Mouse (Mus musculus) heart, postnatal 0 days (tissue): ENCODE measurements at regions not wholly inside any gene's neighbourhood (a gene's known extent, or its start where the extent isn't known, plus 50 kb on each side); places are given as distances from the start of the nearest gene placed in this dataset.
"Not testable (repeated sequence)": the region's sequence is repeated elsewhere in the genome, so short reads cannot be mapped to it uniquely, and the experiment has no call there.

Experiments
- ATAC-seq: fragments of 200-750 bp; cut with Nextera tagmentation; 2 replicates; pipeline ENCODE4 v1.8.0; 2017; ENCODE audit warnings: low read depth, moderate number of reproducible peaks, moderate library complexity; ENCODE audit not compliant: insufficient read depth
- DNase-seq: peaks from one replicate; pipeline ENCODE4 v3.0.0-alpha.2; 2016; ENCODE audit warnings: low spot score
- H3K27ac ChIP-seq: fragments of 300-500 bp; sonication (generic); 2 replicates; pipeline ENCODE4 v1.5.1; 2014; ENCODE audit warnings: low read depth, mild to moderate bottlenecking
- H3K27me3 ChIP-seq: fragments of 300-500 bp; sonication (generic); 2 replicates; pipeline ENCODE4 v1.6.1; 2014; ENCODE audit warnings: low read length, mixed read lengths; ENCODE audit not compliant: control insufficient read depth, insufficient read depth
- H3K36me3 ChIP-seq: fragments of 300-500 bp; sonication (generic); replicated peaks from 2 replicates; pipeline ENCODE4 v1.6.1; 2014; ENCODE audit warnings: low read length, mixed read lengths; ENCODE audit not compliant: control insufficient read depth, insufficient read depth
- H3K4me1 ChIP-seq: fragments of 300-500 bp; sonication (generic); 2 replicates; pipeline ENCODE4 v1.6.1; 2014; ENCODE audit warnings: antibody characterized with exemption; ENCODE audit not compliant: control insufficient read depth, insufficient read depth
- H3K4me2 ChIP-seq: fragments of 300-500 bp; sonication (generic); 2 replicates; pipeline ENCODE4 v1.6.1; 2014; ENCODE audit warnings: low read depth, mild to moderate bottlenecking, low read length, moderate library complexity
- H3K4me3 ChIP-seq: fragments of 300-500 bp; sonication (generic); 2 replicates; pipeline ENCODE4 v1.5.1; 2014; ENCODE audit warnings: low read depth, low read length
- H3K9ac ChIP-seq: fragments of 300-500 bp; sonication (generic); replicated peaks from 2 replicates; pipeline ENCODE4 v1.6.1; 2014; ENCODE audit warnings: low read depth, low read length, mixed read lengths
- H3K9me3 ChIP-seq: fragments of 300-500 bp; sonication (generic); replicated peaks from 2 replicates; pipeline ENCODE4 v1.6.1; 2016; ENCODE audit warnings: low read length; ENCODE audit not compliant: control insufficient read depth
- CTCF ChIP-seq: IDR thresholded peaks from 2 replicates; pipeline ENCODE4 v1.5.1; 2016; ENCODE audit warnings: antibody characterized with exemption, control low read depth, low read depth
- EP300 ChIP-seq: IDR thresholded peaks from 2 replicates; pipeline ENCODE4 v1.6.1; 2016; ENCODE audit warnings: antibody characterized with exemption, low read depth
- WGBS: fragments of 180-500 bp; shearing (Covaris S2); extraction: QIAGEN DNeasy Blood & Tissue Kit; methylation state at CpG from one replicate; pipeline ENCODE4 v1.1.7; 2014; 5-methylcytosine and 5-hydroxymethylcytosine counted together

DNA sequence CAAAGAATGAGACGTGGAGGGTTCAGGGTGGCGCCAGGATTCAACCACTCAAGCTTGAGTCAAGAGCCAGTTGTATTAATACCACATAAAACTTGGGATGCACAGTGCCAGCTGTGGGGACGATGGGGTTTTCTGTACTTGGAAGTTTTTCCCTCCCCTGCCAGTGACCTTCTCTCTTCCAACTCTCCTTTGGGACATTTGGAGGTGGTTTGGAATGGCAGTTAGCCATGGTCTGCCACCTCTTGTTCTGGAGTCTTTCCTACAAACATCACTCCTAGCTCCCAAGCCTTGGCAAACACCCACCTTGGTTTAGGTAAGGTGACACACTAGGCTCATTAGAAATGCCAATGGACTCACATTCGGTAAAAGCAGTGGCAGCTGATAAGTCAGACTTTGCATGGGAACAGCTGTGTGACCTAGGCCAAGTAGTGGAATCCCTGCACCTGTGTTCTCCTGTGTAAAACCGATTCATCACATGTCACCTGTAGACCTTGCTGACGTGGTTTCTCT lies 84.1 kb upstream of the Slc25a13 start:
- Histone ChIP-seq H3K9me3 (no peaks in the 10 kb centered on the region), H3K27ac (no peak overlapping the region), H3K4me2 (no peak overlapping the region), H3K36me3 (no peaks in the 10 kb centered on the region), H3K4me1 (peaks cover 21% of the 10 kb centered on the region; the same call in 1 of the 2 replicates), H3K4me3 (no peak overlapping the region), H3K9ac (no peak overlapping the region), H3K27me3 (no peaks in the 10 kb centered on the region)
- 76% methylated on average over 6 of the region's 6 CpGs for WGBS
- DNase-seq (no peak), ATAC-seq (no peak)
- TF ChIP-seq EP300 (no peak), CTCF (no peak)

GRCm38 (mm10) chr6:6298867-6299852 lies 82.2 kb upstream of the Slc25a13 start:
- DNase-seq (peak; percentile 94), ATAC-seq (peak; percentile 91)
- no peaks in the 10 kb centered on the region for H3K9me3 ChIP-seq
- TF ChIP-seq CTCF (no peak), EP300 (peak; percentile 80; the same call in 1 of the 2 replicates)
- no peaks in the 10 kb centered on the region for H3K27me3 ChIP-seq
- no peak overlapping the region for H3K4me3 ChIP-seq
- H3K9ac ChIP-seq = no peak overlapping the region
- H3K4me2 ChIP-seq = peak overlapping the region; percentile 41; the same call in 1 of the 2 replicates
- H3K36me3 ChIP-seq = no peaks in the 10 kb centered on the region
- H3K27ac ChIP-seq = peak overlapping the region; percentile 83
- peaks cover 21% of the 10 kb centered on the region; the same call in 1 of the 2 replicates for H3K4me1 ChIP-seq
- 16% methylated on average over 14 of the region's 14 CpGs for WGBS

GRCm38 (mm10) chr6:6295551-6295950 lies 78.6 kb upstream of the Slc25a13 start:
- not testable (repeated sequence) for H3K4me2 ChIP-seq, DNase-seq
- WGBS = 85% methylated on average over 2 of the region's 2 CpGs

GRCm38 (mm10) chr6:6291781-6292180 lies 74.8 kb upstream of the Slc25a13 start:
- Histone ChIP-seq H3K36me3 (no peaks in the 10 kb centered on the region), H3K9me3 (no peaks in the 10 kb centered on the region), H3K4me2 (no peak overlapping the region), H3K4me1 (no peaks in the 10 kb centered on the region), H3K27me3 (no peaks in the 10 kb centered on the region), H3K27ac (no peak overlapping the region), H3K9ac (no peak overlapping the region), H3K4me3 (no peak overlapping the region)
- ATAC-seq (no peak), DNase-seq (no peak)
- TF ChIP-seq CTCF = no peak
- no peak for TF ChIP-seq EP300
- 79% methylated on average over 3 of the region's 3 CpGs for WGBS

More at GRCm38 (mm10) chr6:6295551-6295950, 78.6 kb upstream of the Slc25a13 start:
- H3K36me3 ChIP-seq, ATAC-seq, H3K27me3 ChIP-seq, H3K4me3 ChIP-seq, H3K9me3 ChIP-seq, H3K27ac ChIP-seq, H3K9ac ChIP-seq: not testable (repeated sequence)
- H3K4me1 ChIP-seq = peaks cover 15% of the 10 kb centered on the region; the same call in 1 of the 2 replicates

- Histone ChIP-seq H3K4me2 (no peak overlapping the region), H3K4me3 (no peak overlapping the region), H3K9me3 (no peaks in the 10 kb centered on the region), H3K27me3 (no peaks in the 10 kb centered on the region), H3K36me3 (no peaks in the 10 kb centered on the region), H3K27ac (no peak overlapping the region), H3K4me1 (no peaks in the 10 kb centered on the region), H3K9ac (no peak overlapping the region)
- 83% methylated on average over 7 of the region's 7 CpGs for WGBS
- no peak for DNase-seq
- no peak for ATAC-seq
- TF ChIP-seq EP300 = no peak
- TF ChIP-seq CTCF = no peak
Observed at GRCm38 (mm10) chr6:6290427-6290826, 73.5 kb upstream of the Slc25a13 start.
